Mouse (Mus musculus) intestine, postnatal 0 days (tissue): ENCODE measurements around the gene Serpinb6a. TPM values are rescaled to one million over a fixed set of nuclear protein-coding genes. Genes with fewer than 3 reads are reported as not detected.
A peak's percentile ranks its signal among the peaks of the same experiment; 100 is the strongest.

Experiments
- ATAC-seq: fragments of 200-750 bp; cut with Nextera tagmentation; 2 replicates; pipeline ENCODE4 v1.8.0; 2017; ENCODE audit warnings: mild to moderate bottlenecking, moderate TSS enrichment, moderate library complexity
- H3K27ac ChIP-seq: fragments of 300-500 bp; sonication (generic); 2 replicates; pipeline ENCODE4 v1.5.1; 2014; ENCODE audit warnings: mild to moderate bottlenecking, low read depth, low read length, moderate library complexity
- H3K27me3 ChIP-seq: fragments of 300-500 bp; sonication (generic); replicated peaks from 2 replicates; pipeline ENCODE4 v1.6.1; 2014; ENCODE audit warnings: low read length, mixed read lengths; ENCODE audit not compliant: control insufficient read depth, insufficient read depth
- H3K36me3 ChIP-seq: fragments of 300-500 bp; sonication (generic); 2 replicates; pipeline ENCODE4 v1.6.1; 2014; ENCODE audit warnings: mild to moderate bottlenecking, moderate library complexity; ENCODE audit not compliant: control insufficient read depth, insufficient read depth
- H3K4me1 ChIP-seq: fragments of 300-500 bp; sonication (generic); replicated peaks from 2 replicates; pipeline ENCODE4 v1.6.1; 2014; ENCODE audit warnings: antibody characterized with exemption, low read length, mixed read lengths; ENCODE audit not compliant: control insufficient read depth, insufficient read depth
- H3K4me2 ChIP-seq: fragments of 300-500 bp; sonication (generic); replicated peaks from 2 replicates; pipeline ENCODE4 v1.6.1; 2014; ENCODE audit warnings: low read depth, mild to moderate bottlenecking, moderate library complexity
- H3K4me3 ChIP-seq: fragments of 300-500 bp; sonication (generic); 2 replicates; pipeline ENCODE4 v1.5.1; 2014; ENCODE audit warnings: low read depth, low read length
- H3K9ac ChIP-seq: fragments of 300-500 bp; sonication (generic); 2 replicates; pipeline ENCODE4 v1.6.1; 2014; ENCODE audit warnings: mild to moderate bottlenecking, low read depth, low read length
- H3K9me3 ChIP-seq: fragments of 300-500 bp; sonication (generic); 2 replicates; pipeline ENCODE4 v1.6.1; 2016; ENCODE audit warnings: mixed run types; ENCODE audit not compliant: control insufficient read depth
- CTCF ChIP-seq: sonication (generic); IDR thresholded peaks from 2 replicates; pipeline ENCODE4 v1.5.1; 2016; ENCODE audit warnings: low read depth, mild to moderate bottlenecking, control low read depth, antibody characterized with exemption, moderate library complexity
- WGBS: fragments of 180-500 bp; shearing (Covaris S2); extraction: QIAGEN DNeasy Blood & Tissue Kit; methylation state at CpG from one replicate; pipeline ENCODE4 v1.1.7; 2014; 5-methylcytosine and 5-hydroxymethylcytosine counted together
- polyA plus RNA-seq: library from polyadenylated mRNA; unstranded; fragments of >200 nt; fragmentation: Nextera tagmentation; extraction: Ambion mirVana; gene quantifications from 2 replicates; pipeline ENCODE4 v1.2.1, GENCODE M21; 2015

The Serpinb6a gene
- polyA plus RNA-seq, 1 experiment from 2014 or later, result 373 TPM

DNA sequence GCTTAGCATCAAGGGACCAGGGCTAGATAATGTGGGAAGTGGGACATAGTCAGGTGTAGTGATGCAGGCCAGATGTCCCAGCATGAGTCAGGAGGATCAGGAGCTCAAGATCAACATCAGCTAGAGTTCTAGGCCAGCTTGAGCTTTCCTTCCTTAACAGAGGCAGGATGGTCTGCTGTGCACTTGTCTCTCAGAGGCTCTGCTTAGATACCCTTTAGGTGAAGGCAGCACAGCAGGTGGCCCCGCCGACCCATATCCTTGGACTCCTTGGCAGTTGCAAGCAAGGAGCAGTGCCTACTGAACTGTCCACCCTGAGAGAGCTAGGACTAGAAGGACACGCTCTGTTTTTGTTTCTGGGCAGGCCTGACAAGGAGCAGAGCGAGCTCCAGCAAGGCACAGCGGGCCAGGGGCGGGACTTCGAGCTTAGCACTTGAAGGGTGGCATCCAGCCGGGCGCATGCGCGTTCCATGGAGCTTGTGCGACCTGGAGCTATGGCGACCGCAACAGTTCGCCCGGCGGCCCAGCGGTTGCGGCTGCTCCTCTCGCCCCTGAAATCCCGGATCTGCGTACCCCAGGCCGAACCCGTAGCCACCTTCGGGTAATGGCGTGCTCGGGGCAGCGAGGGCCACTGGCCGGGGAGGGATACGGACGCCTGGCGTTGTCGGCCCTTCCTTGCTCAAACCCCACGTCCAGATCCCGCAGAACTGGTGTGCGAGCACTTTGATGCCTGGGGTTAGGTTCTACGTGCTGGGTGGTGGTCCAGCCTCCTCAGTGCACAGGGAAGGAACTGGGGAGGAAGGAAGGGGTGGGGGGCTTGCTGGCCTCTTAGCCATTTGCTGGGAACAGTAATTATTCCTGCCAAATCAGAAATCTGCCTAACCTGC, 34.8 kb upstream of the Serpinb6a start, which contains the start of gene Bphl:
Gene Bphl, plus strand, starts transcription at position 426 of the 884 bp plus-strand sequence.
- H3K4me1 ChIP-seq, result 0 out of 2 replicates have a peak, but pooled peaks cover 7% of the 10 kb centered on the region
- peak; percentile 82 for ATAC-seq

GRCm38 (mm10) chr13:34036726-34037125, 34.1 kb upstream of the Serpinb6a start:
- H3K36me3 ChIP-seq, result peaks cover 19% of the 10 kb centered on the region
- ATAC-seq, result no peak
- H3K4me3 ChIP-seq, result no peak overlapping the region
- H3K9me3 ChIP-seq, result no peaks in the 10 kb centered on the region
- H3K9ac ChIP-seq, result no peak overlapping the region
- H3K27me3 ChIP-seq, result no peaks in the 10 kb centered on the region
- TF ChIP-seq CTCF, result no peak
- WGBS, result 70% methylated on average over 5 of the region's 5 CpGs
- H3K27ac ChIP-seq, result no peak overlapping the region
- 0 out of 2 replicates have a peak, but pooled peaks cover 7% of the 10 kb centered on the region for H3K4me1 ChIP-seq
- H3K4me2 ChIP-seq, result peak overlapping the region; percentile 86

More for the DNA sequence above, 34.8 kb upstream of the Serpinb6a start, which contains the start of gene Bphl:
- Histone ChIP-seq H3K9ac (peak within 1 kb of the TSS; percentile 89), H3K4me3 (peak within 1 kb of the TSS; percentile 87), H3K4me2 (peak within 1 kb of the TSS; percentile 86), H3K36me3 (peaks cover 13% of the 10 kb centered on the region), H3K9me3 (no peaks in the 10 kb centered on the region), H3K27ac (peak within 1 kb of the TSS; percentile 60), H3K27me3 (no peaks in the 10 kb centered on the region)
- WGBS, result under 1% methylated on average over 37 of the region's 37 CpGs
- TF ChIP-seq CTCF, result no peak

GRCm38 (mm10) chr13:34035424-34035823, 32.8 kb upstream of the Serpinb6a start:
- WGBS, result 74% methylated on average over 3 of the region's 3 CpGs
- Histone ChIP-seq H3K27ac (no peak overlapping the region), H3K36me3 (peaks cover 30% of the 10 kb centered on the region), H3K9me3 (no peaks in the 10 kb centered on the region), H3K9ac (no peak overlapping the region), H3K27me3 (no peaks in the 10 kb centered on the region), H3K4me1 (0 out of 2 replicates have a peak, but pooled peaks cover 7% of the 10 kb centered on the region), H3K4me3 (no peak overlapping the region), H3K4me2 (no peak overlapping the region)
- no peak for ATAC-seq
- TF ChIP-seq CTCF, result no peak

- Histone ChIP-seq H3K4me3 (no peak overlapping the region), H3K36me3 (peaks cover 59% of the 10 kb centered on the region), H3K27me3 (no peaks in the 10 kb centered on the region), H3K4me2 (no peak overlapping the region), H3K9me3 (no peaks in the 10 kb centered on the region), H3K9ac (no peak overlapping the region), H3K4me1 (0 out of 2 replicates have a peak, but pooled peaks cover 2% of the 10 kb centered on the region), H3K27ac (no peak overlapping the region)
- no peak for TF ChIP-seq CTCF
- no peak for ATAC-seq
- 68% methylated on average over 2 of the region's 2 CpGs for WGBS
Observed at GRCm38 (mm10) chr13:34032041-34032440, 29.4 kb upstream of the Serpinb6a start.

DNA sequence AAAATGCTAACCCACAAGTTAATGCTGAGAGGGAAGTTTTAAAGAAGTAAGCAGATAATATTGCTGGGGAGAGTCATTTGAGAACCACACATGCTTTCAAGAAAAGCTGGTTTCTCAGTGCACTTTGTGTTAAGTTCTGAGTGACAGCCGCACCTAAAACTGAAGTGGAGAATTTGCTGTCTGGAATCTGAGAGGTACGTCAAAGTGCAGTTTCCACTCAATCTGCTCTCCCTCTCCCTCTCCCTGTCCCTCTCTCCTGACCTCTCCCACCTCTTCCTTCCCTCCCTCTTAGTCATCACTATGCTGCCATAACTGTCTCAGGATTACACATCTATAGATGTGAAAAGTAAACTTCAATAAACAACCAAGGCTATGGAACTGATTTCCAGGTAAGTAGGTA, 19.4 kb upstream of the Serpinb6a start:
- ATAC-seq, result no peak
- no peak for TF ChIP-seq CTCF
- no peak overlapping the region for H3K4me2 ChIP-seq
- no peak overlapping the region for H3K9ac ChIP-seq
- H3K27me3 ChIP-seq, result no peaks in the 10 kb centered on the region
- no peaks in the 10 kb centered on the region for H3K4me1 ChIP-seq
- H3K36me3 ChIP-seq, result peaks cover 50% of the 10 kb centered on the region
- H3K27ac ChIP-seq, result no peak overlapping the region
- H3K4me3 ChIP-seq, result no peak overlapping the region
- WGBS, result 85% methylated on average over 2 of the region's 2 CpGs
- no peaks in the 10 kb centered on the region for H3K9me3 ChIP-seq

GRCm38 (mm10) chr13:34018521-34018920, 15.9 kb upstream of the Serpinb6a start:
- Histone ChIP-seq H3K27ac (no peak overlapping the region), H3K36me3 (peaks cover 76% of the 10 kb centered on the region), H3K4me3 (no peak overlapping the region), H3K9me3 (no peaks in the 10 kb centered on the region), H3K4me2 (no peak overlapping the region), H3K4me1 (no peaks in the 10 kb centered on the region), H3K9ac (no peak overlapping the region), H3K27me3 (no peaks in the 10 kb centered on the region)
- no peak for TF ChIP-seq CTCF
- 89% methylated on average over 1 of the region's 1 CpGs for WGBS
- ATAC-seq, result no peak
